Mouse (Mus musculus) adrenal gland, adult (tissue): ENCODE results near the gene Zcchc9.
"Not testable (repeated sequence)": the region's sequence is repeated elsewhere in the genome, so short reads cannot be mapped to it uniquely, and the experiment has no call there.

ENCODE experiments used
- DNase-seq, 2 experiments: peaks; one replicate each; pipeline ENCODE4 v3.0.0; 2022 to 2023; ENCODE audit warnings: low spot score in 1 of 2; ENCODE audit not compliant: inconsistent age in 2 of 2

Gene Zcchc9

DNA sequence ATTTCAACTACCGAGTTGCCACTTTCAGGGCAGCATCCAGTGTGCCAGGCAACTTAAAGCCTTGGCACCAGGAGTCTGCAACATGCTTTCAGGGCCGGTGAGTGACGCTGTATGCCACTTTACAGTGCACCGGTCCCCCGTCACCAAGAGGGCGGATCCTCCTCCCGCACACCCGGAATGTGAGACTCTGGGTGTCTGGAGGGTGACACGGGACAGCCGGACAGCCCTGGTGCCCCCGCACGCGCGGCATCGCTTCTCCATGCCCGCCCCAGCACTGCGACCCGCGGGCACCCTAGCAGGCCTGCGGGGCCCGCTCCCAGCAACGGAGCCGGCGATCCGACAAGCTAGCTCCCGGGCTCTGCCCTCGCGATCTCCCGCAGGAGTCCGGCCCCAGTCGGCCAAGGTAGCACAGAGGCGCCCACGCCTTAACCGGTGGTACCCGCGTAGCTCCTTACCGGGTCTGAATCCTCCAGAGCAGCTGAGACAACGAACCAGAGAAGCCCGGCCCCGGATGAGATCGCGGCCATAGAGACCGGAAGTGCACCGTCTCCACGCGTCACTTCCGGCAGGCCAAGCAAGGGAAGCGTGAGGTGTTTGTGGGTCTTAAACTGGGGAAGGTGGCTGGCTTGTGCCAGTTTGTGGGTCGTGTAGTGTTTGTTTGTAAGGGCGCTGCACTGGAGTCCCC is at the start of gene Zcchc9:
Gene Zcchc9 (minus strand): TSS at position 551 of the 685 bp plus-strand sequence.
- peak; percentile 90 to 97 for DNase-seq

DNA sequence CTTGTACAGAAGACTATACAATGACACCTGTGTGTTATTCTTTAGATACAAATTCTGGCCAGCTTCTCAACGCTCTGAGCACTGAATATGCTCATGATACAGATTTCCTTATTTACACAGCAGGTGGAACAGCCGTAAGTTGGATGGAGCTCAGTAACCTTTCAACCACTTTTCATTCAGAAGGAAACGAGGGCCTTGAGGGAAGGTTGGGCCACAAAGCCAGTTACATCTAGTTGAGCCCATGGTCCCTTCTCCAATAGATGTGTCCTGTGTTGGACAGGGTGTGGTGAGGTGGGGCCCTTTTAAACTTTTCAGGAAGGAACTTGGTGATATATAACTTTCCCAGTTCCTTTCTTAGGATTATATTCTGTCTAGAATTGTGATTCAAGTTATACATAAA is 46.9 kb upstream of the Zcchc9 start:
- no peak for DNase-seq

DNA sequence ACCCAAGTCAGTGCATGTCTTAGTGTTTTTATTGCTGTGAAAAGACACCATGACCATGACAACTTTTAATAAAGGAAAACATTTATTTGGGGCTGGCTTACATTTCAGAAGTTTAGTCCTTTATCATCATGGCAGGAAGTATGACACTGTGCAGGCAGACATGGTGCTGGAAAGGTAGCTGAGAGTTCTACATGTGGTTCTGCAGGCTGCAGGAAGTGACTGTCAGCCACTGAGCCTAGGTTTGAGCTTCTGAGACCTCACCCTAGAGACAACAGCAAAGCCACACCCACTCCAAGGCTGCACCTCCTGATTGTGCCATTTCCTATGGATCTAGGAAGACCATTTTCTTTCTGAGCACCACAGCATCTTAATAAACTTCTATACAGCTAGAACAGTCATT is 20.4 kb upstream of the Zcchc9 start:
- DNase-seq: no peak

DNA sequence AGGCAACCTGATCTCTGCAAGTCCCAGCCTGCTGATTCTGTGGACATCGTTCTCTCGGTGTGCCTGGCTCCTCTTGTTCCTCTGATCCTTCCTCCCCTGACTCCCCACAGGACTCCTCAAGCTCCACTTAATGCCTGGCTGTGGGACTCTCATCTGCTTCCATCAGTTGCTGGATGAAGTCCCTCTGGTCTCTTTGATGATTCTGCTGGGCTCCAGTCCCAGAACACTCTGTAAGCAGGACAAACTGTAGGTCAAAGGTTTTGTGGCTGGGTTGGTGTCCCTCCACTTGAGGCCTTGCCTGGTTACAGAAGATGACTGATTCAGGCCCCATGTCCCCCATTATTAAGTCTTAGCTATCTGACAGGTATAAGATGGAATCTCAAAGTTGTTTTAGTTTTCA is 18.6 kb upstream of the Zcchc9 start:
- DNase-seq: no peak

DNA sequence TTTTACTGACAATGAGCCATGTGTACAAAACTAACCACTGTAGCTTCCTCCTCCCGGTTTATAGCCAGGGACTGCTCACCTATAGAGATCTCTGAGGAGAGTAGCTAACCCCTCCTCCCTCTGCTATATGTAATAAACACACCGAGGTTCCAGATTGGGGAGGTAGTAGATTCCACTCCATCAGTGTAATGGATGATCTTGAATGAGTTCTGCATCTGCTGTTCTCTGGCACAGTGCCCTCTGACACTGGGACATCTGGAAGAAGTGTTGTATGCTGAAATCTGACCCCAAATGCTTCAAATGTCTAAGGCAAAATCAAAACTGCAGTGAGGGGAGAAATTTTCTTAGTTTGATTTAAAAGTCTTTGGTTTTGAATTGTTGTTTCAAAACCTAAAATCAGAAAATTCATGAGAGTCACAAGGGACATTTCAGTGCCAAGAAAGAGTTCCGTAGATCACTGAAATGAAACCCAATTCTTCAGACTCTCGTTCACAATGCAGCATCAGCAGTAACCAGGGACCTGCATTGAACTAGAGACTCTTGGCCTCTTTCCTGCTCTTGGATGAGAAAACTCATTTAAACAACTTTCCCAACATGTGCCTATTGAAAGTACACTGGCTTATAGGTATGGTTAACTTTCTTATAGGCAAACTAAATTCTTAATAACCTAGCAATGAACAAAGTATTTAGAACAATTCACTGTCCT is 17.5 kb upstream of the Zcchc9 start:
- DNase-seq: no peak

DNA sequence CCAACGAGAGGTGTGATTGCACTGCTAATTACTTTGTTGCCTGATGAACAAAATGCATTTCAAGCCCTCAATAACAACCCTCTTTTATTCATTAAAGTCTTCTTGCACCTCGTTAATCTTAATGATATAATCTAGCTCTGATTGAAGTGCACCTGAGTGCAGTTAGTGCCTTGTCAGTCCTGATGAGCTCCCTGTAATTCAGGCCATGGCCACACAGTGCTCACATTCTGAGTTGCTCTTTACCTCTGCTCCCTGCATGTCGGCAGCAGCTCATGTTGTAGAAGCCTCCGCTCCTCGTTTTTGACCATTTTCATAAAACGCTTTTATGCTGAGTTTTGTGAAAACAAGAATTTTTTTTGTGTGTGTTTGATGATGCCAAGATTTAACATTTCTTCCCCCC is 16.2 kb upstream of the Zcchc9 start:
- DNase-seq: no peak

DNA sequence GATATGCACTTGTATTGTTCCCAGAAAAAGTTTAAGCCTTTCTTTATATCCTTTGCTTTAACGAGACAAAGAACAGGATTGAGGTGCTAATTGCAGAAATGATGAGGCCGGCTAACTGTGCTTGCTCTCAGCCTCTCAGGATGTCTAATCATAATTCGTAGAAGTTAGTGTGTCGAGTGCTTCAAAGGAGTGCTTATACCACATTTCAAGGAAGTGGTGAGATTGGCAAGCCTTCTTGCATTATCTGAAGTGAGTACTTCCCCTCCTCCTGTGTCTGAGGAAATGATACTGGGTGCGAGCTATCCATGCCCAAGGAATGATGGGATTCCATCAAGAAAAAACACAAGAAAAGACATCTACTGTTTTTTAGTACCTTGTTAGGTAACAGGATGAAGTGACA is 7.2 kb upstream of the Zcchc9 start:
- DNase-seq: no peak

DNA sequence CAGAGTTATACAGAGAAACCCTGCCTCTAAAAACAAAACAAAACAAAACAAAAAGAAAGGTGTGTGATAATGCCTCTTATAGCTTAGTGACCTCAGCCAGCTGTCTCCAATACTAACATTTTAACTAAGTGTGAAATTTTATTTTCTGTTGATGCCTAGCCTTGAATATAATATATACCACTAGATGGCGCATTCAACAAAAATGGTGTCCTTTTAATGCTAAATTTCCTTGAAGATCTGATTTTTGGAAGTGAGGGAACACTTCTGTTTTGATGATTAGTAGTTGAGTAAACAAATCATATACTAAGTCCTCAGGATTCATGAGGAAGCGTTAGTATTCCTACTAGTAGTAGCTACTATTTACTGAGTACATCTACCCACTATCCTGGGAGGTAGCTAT is 2.0 kb upstream of the Zcchc9 start:
- peak in 1 of 2 experiments; percentile 38 for DNase-seq

DNA sequence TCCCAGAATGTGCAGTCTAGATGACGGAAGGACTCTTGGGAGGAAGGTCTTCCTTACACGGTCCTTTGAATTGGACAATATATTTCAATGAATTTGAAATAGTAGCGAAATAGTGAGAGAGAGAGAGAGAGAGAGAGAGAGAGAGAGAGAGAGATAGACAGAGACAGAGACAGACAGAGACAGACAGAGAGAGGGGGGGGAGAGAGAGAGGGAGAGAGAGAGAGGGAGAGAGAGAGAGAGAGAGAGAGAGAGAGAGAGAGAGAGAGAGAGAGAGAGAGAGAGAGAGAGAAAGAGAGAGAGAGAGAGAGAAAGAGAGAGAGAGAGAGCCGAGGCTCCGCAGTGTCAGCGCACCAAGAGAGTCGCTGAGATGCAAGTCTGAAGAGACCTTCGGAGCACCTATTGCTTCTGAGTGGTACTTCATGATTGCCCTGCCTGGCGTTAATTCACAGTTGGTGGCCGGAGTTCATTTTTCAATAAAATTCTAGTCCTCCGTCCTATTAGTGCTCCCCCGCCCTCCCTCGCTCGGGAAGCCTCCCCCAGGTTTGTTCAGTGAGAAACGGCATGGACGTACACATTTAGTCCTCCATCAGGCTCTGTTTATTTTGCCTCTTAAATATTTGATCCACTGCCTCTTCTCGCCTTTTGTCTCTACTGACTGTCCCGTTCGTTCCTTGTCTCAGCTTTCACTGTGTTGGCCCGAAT is 520 bp upstream of the Zcchc9 start:
- peak in 1 of 2 experiments; percentile 55 for DNase-seq

DNA sequence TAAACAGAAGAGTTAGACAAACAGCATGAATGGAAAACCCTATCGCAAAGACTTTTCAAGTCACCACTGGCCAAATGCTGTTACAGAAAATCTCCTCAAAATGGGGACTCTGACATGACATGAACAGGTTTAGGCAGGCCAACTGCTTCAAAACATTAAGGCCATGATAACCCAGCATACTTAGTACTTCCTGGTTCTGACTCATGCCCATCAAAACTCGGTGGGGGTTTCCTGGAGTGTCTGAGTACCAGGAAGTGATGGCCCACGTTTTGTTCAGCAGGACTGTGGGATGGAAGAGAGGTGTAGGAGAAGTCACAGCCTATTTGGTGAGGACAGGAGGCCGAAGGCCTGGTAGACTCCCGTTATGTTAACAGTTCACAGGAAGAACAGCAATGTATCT is 5.8 kb downstream of the Zcchc9 start:
- no peak for DNase-seq

DNA sequence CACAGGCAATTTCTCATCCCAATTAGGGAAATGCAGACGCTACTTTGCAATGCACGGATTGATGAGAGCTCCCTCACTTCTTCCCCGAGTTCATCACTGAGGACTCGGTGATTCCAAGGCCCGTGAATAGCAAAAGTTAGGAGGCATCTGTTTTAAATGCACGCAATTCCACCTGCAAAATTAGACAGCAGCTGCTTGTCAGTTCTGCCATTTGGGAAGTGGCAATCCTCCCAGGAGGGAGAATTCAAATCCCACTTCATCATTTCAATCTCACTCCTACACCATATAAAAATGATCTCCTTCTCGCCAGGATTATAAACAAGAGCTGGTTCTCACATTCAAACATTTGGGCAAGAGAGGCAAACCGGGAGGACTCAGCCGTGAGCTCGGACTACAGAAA is 10.1 kb downstream of the Zcchc9 start:
- no peak for DNase-seq

DNA sequence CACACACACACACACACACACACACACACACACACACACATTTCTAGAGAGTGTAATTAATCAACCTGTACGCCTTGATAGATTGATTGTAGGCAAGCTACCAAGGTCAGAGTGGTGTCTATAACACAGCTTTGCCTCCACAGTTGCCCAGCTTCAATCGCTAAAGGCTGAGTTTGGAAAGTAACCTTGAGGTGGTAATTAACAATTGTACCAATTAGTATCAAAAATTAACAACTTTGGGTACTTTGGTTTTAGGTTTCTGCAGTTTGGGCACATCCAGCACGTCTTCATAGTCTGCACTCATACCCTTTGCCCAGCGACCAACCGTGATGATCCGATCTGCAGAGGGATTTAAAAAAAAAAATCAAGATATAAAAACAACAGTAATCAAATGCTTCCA is 10.6 kb downstream of the Zcchc9 start:
- no peak for DNase-seq

DNA sequence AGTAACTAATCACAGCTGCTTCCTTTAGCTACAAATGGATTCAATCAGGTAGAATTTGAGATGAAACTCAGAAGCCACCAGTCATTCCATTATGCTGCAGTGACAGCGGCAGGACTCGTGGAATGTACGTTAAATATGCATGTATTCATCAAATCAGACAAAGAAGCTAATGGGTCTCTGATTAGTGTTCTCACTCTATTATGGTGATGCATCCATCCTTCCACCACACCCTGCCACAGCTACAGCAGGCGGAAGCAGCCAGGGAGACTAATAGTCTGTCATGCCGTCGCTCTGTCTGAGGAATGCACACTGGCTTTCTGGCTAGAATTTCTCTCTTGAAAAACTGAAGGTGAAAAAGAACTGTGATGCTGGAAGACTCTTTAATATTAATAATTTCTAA is 11.5 kb downstream of the Zcchc9 start:
- DNase-seq: no peak

DNA sequence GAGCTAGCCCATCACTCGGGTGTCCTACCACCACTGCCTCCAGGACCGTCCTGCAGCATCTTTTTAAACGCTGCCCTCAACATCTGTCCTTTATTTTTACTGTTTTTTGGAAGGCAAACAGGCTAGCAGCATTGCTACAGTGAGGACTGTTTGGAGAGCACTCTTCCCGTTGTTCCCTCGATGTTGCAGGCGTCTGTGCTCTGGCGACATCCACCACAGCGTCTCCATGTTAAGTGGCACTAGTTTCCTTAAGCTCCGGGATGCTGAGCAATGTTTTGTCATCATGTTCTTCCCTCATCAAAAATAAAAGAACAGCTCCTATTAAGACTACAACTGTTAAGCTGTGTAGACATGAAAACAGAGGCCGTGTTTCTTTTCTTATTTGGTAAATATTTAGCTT is 11.9 kb downstream of the Zcchc9 start:
- no peak for DNase-seq

DNA sequence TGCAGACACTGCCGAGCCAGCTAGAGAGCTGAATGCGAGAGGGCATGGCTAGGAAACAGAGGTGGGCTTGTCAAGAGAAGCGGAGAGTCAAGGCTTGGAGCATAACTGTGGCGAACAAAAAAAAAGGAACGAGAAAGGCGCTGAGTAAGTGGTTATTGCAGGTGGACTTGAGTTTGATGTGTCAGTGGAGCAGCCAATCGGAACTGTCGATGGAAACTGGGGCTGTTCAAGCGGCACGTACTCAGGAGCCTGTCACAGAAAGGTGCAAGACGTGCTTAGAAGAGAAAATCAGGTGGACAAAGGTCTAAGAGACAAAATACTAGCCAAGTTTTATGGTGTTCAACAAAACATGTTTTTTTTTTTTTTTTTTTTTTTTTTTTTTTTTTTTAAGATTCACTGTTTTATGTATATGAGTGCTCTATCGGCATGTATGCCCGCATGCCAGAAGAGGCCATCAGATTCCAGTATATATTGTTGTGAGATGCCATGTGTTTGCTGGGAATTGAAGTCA is 12.5 kb downstream of the Zcchc9 start:
- no peak for DNase-seq

DNA sequence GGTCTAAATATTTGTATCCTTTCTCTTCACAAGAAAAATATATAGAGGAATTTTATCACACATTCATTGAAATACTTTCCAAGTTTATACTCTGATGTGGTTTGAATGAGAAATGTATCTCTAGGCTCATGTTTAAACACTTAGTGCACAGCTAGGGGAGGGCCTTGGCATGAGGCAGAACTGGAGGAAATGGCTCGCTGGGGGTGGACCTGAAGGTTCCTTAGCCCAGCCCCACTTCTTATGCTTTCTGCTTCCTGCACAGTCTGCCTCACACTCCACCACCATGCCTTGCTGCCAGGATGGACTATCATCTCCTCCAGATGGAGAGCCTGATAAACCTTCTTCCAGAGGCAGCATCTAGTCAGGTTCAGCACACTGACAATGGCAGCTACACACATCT is 15.5 kb downstream of the Zcchc9 start:
- DNase-seq: no peak

DNA sequence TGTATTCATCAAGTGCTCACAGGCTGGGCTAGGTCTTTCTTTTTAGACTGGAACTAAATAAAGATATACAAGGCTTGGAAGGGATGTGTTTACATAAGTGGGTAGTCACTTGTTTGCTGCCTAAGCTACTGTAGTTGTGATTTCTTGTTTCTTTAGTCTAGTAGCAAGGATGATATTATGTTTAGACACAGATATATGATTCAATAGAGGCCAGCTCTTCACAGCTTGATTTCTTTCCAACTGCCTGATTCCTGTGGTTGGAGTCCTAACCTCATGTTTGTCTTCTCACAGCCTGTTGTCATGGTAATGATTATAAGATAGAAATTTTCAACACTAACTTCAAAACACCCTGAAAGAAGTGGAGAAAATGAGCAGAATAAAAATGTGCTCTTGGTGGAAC is 27.6 kb downstream of the Zcchc9 start:
- no peak for DNase-seq

DNA sequence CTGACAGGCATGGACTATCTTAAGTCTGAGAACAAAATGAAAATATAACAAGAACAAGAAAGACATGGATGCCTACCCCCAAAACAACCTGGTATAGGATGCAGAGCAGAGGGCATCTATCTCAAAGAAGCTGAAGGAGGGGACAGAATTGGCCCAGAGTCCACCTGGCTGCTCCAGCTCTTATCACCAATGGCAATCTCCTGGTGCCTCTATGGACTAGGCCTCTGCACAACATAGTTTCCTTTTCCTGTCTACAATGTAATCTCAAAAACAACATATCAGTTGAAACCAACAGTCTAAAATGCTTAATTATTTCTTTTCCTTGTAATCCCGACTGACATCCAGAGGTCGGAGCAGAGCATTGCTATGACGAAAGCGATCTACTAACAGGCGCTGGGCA is 29.4 kb downstream of the Zcchc9 start:
- no peak for DNase-seq

DNA sequence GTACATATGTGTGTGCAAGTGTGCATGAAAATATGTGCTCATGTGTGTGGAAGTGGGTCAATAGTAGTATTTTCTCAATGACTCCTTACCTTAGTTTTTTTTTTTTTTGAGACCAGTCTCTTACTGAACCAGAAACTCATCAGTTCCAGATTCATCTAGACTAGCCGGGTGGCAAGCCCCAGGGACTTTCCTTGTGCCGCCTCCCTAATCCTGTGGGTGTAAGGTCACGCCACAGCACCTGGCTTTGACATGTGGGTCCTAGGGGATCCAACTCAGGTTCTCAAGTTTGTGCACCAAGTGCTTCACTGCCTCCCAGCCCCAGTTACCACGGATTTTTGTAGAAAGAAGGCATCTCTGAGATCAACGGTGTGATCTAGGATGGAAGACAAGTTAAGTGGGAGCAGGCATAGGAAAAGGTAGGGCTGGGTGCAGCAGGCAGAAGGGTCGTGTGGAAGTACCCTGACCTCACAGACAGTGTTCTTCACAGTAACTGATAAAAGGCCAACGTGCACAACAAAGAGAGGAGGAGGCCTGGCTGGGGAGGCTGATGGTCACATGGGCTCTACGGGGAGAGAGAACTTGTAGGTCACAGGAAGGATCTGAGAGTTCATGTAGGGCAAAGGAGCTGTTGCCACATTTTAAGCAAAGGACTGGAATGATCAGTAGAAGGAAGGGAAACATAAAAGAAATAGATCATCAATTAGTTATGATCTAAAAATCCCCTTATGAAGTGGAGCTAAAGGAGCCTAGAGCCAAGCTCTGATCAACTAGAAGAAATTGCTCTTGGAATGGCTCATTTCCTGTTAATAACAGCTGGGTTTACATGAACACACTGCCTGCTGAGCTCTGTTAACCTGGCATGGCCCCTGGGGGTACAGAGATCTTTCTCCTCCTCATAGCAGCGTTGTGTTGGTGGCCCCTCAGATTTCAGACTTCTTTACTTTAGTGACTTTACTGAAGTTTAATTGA is 38.5 kb downstream of the Zcchc9 start:
- DNase-seq: no peak

DNA sequence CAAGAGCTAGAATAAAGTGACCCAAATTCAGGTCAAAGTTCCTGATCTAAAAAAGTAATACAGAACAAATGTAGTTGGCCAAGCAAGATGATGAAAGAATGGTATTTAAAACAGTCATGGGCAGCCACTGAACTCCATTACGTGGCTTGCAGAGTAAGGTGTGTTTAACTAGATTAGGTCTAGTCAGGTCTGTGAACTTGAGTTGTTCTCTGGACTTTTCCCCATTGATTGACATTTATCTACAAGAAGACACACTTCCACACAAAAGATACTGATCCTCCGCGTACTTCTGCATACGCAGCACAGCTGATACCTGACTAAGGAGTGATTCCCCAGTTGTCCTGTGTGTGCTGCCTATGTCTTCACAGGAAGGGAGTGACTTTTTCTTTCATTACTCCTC is 41.9 kb downstream of the Zcchc9 start:
- no peak for DNase-seq

DNA sequence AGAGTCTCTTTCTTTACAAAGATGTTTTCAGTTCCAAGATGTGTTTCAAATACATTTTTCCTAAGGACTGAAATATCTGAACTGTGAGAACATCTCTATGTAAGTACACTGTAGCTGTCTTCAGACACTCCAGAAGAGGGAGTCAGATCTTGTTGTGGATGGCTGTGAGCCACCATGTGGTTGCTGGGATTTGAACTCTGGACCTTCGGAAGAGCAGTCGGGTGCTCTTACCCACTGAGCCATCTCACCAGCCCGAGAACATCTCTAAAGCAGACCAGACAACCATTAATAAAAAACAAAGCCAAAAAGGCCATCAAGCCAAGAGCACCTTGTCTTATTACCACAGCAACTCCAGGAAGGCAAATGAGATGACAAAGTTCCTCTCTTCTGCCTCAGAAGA is 43.9 kb downstream of the Zcchc9 start:
- DNase-seq: not testable (repeated sequence)
